Mouse (Mus musculus) intestine, embryonic 15.5 days (tissue): ENCODE results near the gene Poldip3. TPM values are rescaled to one million over a fixed set of nuclear protein-coding genes. Genes with fewer than 3 reads are reported as not detected.

ENCODE experiments used
- ATAC-seq: fragments of 200-750 bp; cut with Nextera tagmentation; 2 replicates; pipeline ENCODE4 v1.8.0; 2017; ENCODE audit warnings: moderate TSS enrichment, moderate library complexity
- H3K27ac ChIP-seq: fragments of 300-500 bp; sonication (generic); 2 replicates; pipeline ENCODE4 v1.5.1; 2015; ENCODE audit warnings: mild to moderate bottlenecking, inconsistent platforms
- H3K27me3 ChIP-seq: fragments of 300-500 bp; sonication (generic); replicated peaks from 2 replicates; pipeline ENCODE4 v1.6.1; 2015; ENCODE audit warnings: inconsistent platforms
- H3K36me3 ChIP-seq: fragments of 300-500 bp; sonication (generic); 2 replicates; pipeline ENCODE4 v1.6.1; 2015; ENCODE audit warnings: inconsistent platforms
- H3K4me1 ChIP-seq: fragments of 300-500 bp; sonication (generic); replicated peaks from 2 replicates; pipeline ENCODE4 v1.6.1; 2015; ENCODE audit warnings: inconsistent platforms
- H3K4me2 ChIP-seq: fragments of 300-500 bp; sonication (generic); replicated peaks from 2 replicates; pipeline ENCODE4 v1.6.1; 2015; ENCODE audit warnings: mild to moderate bottlenecking, inconsistent platforms
- H3K4me3 ChIP-seq: fragments of 300-500 bp; sonication (generic); replicated peaks from 2 replicates; pipeline ENCODE4 v1.5.1; 2015; ENCODE audit warnings: inconsistent platforms
- H3K9ac ChIP-seq: fragments of 300-500 bp; sonication (generic); 2 replicates; pipeline ENCODE4 v1.6.1; 2015; ENCODE audit warnings: inconsistent platforms
- H3K9me3 ChIP-seq: fragments of 300-500 bp; sonication (generic); 2 replicates; pipeline ENCODE4 v1.6.1; 2016; ENCODE audit warnings: inconsistent platforms
- WGBS: fragments of 180-500 bp; shearing (Covaris S2); methylation state at CpG from one replicate; pipeline ENCODE4 v1.1.7; 2015; 5-methylcytosine and 5-hydroxymethylcytosine counted together
- polyA plus RNA-seq: library from polyadenylated mRNA; unstranded; fragments of >200 nt; fragmentation: Nextera tagmentation; extraction: Ambion mirVana; gene quantifications from 2 replicates; pipeline ENCODE4 v1.2.1, GENCODE M21; 2015

Poldip3 gene
- polyA plus RNA-seq, 1 experiment from 2014 or later = 108 TPM

DNA sequence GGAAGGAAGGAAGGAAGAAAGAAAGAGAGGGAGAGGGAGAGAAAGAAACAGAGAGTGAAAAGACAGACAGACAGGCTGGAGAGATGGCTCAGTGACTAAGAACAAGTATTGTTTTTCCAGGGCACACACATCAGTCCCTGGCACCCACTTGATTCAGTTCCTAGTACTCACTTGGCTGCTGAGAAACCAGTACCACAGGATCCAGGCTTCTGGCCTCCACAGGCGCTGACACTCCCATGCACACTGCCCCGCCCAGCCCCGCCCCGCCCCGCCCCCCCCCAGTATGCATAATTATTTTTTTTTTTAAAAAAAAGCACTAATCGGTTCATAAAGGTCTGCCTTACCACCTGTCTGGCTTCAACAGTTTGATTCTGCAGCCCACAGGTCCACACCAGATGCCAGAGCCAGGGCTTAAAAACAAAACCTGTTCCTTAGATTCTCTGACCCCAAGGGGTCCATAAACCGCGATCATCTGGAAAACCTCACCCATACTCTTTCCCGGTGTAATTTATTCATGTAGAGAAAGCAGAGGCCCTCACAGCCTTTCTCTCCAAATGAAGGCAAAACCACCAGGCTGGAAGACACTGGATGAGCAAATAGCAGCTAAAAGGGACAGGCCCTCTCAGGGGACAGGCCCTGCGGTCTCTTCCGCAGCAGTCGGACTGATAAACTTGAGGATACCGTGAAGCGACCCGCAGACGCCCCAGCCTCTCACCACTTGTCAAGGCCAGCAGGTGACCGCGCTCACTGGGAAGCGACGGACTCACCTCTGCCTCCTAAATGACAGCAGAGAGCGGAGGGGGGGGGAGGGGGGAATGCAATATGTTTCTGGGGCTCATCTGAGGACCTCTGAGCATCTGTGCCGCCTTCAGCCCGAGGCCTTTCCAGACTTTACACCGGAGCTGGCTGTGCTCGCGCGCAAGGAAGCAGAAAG is 60.4 kb downstream of the Poldip3 start:
- peak; percentile 69; the same call in 1 of the 2 replicates for ATAC-seq
- Histone ChIP-seq H3K9ac (no peak overlapping the region), H3K36me3 (no peaks in the 10 kb centered on the region), H3K27me3 (no peaks in the 10 kb centered on the region; the same call in 1 of the 2 replicates), H3K27ac (no peak overlapping the region), H3K4me3 (no peak overlapping the region), H3K4me1 (peaks cover 4% of the 10 kb centered on the region), H3K4me2 (peak overlapping the region; percentile 4), H3K9me3 (no peaks in the 10 kb centered on the region)
- 12% methylated on average over 26 of the region's 27 CpGs for WGBS

- H3K9me3 ChIP-seq = no peaks in the 10 kb centered on the region
- no peak overlapping the region for H3K27ac ChIP-seq
- no peak overlapping the region for H3K9ac ChIP-seq
- no peaks in the 10 kb centered on the region; the same call in 1 of the 2 replicates for H3K27me3 ChIP-seq
- WGBS = 80% methylated on average over 13 of the region's 13 CpGs
- no peak overlapping the region for H3K4me2 ChIP-seq
- peaks cover 4% of the 10 kb centered on the region for H3K4me1 ChIP-seq
- no peak for ATAC-seq
- no peak overlapping the region for H3K4me3 ChIP-seq
- H3K36me3 ChIP-seq = no peaks in the 10 kb centered on the region
Measured at GRCm38 (mm10) chr15:83086636-83087328, 62.4 kb downstream of the Poldip3 start.

DNA sequence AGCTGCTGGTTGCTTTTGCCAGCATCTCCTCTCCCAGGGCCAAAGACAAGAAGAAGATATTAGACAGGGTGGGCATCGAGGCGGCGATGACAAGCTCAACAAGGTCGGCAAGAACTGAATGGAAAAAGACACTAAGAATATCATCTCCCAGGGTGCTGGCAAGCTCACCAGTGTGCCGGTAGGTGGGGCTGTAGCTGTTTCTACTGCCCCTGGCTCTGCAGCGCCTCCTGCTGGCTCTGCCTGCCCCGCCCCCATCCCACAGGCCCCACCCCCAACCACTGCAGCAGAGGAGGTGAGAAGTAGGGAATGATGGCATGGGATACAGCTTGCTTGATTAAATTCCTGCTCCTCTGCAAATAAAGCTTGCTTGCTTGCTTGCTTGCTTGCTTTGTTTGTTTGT is 63.3 kb downstream of the Poldip3 start:
- no peak overlapping the region for H3K27ac ChIP-seq
- peaks cover 3% of the 10 kb centered on the region for H3K4me1 ChIP-seq
- no peaks in the 10 kb centered on the region for H3K9me3 ChIP-seq
- no peak overlapping the region for H3K4me3 ChIP-seq
- WGBS = 36% methylated on average over 7 of the region's 7 CpGs
- no peak for ATAC-seq
- H3K4me2 ChIP-seq = no peak overlapping the region
- no peak overlapping the region for H3K9ac ChIP-seq
- no peaks in the 10 kb centered on the region; the same call in 1 of the 2 replicates for H3K27me3 ChIP-seq
- H3K36me3 ChIP-seq = no peaks in the 10 kb centered on the region

GRCm38 (mm10) chr15:83084022-83084640 is 65.1 kb downstream of the Poldip3 start:
- WGBS = 59% methylated on average over 13 of the region's 13 CpGs
- Histone ChIP-seq H3K4me2 (no peak overlapping the region), H3K9me3 (no peaks in the 10 kb centered on the region), H3K4me3 (no peak overlapping the region), H3K36me3 (no peaks in the 10 kb centered on the region), H3K9ac (no peak overlapping the region), H3K27me3 (no peaks in the 10 kb centered on the region; the same call in 1 of the 2 replicates), H3K4me1 (no peaks in the 10 kb centered on the region; the same call in 1 of the 2 replicates), H3K27ac (no peak overlapping the region)
- no peak for ATAC-seq

- no peaks in the 10 kb centered on the region for H3K36me3 ChIP-seq
- H3K27me3 ChIP-seq = no peaks in the 10 kb centered on the region
- H3K9me3 ChIP-seq = no peaks in the 10 kb centered on the region
- no peaks in the 10 kb centered on the region for H3K4me1 ChIP-seq
- ATAC-seq = no peak
- WGBS = 73% methylated on average over 5 of the region's 5 CpGs
- no peak overlapping the region for H3K9ac ChIP-seq
- H3K4me3 ChIP-seq = no peak overlapping the region
- H3K4me2 ChIP-seq = no peak overlapping the region
- H3K27ac ChIP-seq = no peak overlapping the region
Measured at GRCm38 (mm10) chr15:83083530-83083929, 65.7 kb downstream of the Poldip3 start.

Other genes starting within 250 kb of the Poldip3 start
- 7.0 and 7.7 TPM in 2 replicates for gene Tcf20, start 161.5 kb downstream of the Poldip3 start, polyA plus RNA-seq
- 3.7 and 3.8 TPM in 2 replicates for gene Nfam1, start 116.1 kb downstream of the Poldip3 start, polyA plus RNA-seq
- 56.3 and 61.7 TPM in 2 replicates for gene Serhl, start 59.9 kb downstream of the Poldip3 start, polyA plus RNA-seq
- gene Rrp7a, start 26.6 kb downstream of the Poldip3 start, polyA plus RNA-seq = 64.0 and 66.7 TPM in 2 replicates
- gene Cyb5r3, start 23.2 kb upstream of the Poldip3 start, polyA plus RNA-seq = 176 and 218 TPM in 2 replicates
- 3.3 and 4.2 TPM in 2 replicates for gene A4galt, start 102.4 kb upstream of the Poldip3 start, polyA plus RNA-seq
- gene Arfgap3, start 200.9 kb upstream of the Poldip3 start, polyA plus RNA-seq = 60.5 and 62.9 TPM in 2 replicates